Mouse (Mus musculus): ENCODE measurements around the gene Zfp658.
A peak's percentile ranks its signal among the peaks of the same experiment; 100 is the strongest.

The Zfp658 gene

DNA sequence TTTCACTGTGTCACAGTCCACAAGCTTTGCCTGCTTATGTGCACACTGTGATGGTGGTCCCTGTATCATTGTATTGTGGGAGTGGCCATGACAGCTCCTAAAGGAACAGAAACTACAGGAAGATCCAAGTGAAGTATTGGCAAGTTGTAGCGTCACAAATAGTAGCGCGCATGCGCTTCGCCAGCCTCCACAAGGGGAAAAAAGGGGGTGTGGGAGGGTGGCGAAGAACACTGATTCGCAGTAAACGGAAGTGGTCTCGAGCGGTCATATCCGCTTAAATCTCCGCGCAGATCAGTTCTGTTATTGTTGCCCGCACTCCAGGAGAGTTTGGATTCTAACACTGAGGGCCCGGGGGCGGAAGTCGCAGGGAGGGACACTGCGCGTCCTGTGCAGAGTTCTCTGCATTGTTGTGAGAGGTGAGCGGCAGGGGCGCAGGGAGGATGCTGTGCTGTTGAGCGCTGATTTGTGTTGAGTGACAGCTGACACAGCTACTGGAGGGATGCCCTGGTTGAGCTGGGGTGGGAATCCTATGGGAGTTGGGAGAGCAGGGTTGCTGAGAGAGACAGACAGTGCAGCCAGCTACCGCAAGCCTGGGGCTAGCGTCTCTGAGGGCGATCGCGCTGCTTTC lies at the start of gene Zfp658:
Zfp658 (plus strand) TSS at position 251 of the 628 bp plus-strand sequence.
- peak; percentile 83 to 85 for DNase-seq (ENCODE audit: low spot score in 2 of 2)

DNA sequence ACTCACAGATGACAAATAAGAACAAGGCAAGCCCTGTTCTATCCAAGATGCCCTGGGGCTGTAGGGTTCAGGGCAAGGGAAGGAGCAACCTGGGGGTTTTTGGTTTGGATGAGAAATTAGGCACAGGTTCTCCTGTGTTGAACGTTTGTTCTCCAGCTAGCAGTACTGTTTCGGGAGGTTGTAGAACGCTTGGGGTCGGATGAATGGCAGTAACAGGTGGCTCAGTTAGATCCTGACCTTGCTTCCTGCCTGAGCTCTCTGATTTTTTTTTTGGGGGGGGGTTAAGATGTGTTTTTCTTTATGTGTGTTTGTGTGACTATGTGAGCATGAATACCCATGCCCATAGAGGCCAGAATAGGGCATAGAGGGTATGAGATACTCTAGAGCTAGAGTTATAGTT lies 49.5 kb upstream of the Zfp658 start:
- no peak for DNase-seq (ENCODE audit: low spot score in 2 of 2)

DNA sequence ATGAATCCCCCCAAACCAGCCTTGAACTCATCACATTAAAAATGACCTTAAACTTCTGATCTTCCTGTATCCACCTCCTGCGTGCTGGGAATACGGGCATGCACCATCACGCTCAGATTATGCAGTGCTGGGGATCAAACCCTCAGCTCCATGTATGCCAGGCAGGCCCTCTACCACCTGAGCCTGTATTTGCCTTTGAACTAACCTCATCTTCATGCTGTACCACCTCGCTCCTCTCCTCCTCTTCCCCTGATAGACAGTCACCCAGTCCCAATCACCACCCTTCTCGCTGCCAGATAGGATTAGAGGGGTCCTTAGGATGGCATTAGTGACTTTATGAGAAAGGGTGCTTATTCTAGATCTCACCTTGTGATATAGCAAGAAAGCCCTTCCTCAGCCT lies 47.0 kb upstream of the Zfp658 start:
- DNase-seq (ENCODE audit: low spot score in 2 of 2), result no peak

DNA sequence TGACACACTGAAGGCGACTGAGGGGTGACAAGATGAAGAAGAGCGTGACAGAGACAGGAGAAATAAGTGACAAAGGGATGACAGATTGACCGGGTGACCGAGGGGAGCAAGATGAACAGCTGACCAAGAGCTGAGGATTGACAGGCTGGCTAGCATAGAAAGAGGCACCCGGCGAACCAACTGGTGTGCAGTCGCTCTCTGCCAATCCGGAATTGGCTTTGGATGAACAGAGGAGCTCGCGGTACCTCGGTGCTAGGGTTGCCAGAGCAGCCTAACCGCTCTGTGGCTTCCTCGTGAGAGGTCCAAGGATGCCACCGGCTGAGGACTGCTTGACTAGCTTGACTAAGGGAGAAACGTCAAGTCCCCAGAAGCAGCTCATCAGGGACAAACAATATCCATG lies 43.7 kb upstream of the Zfp658 start:
- no peak for DNase-seq (ENCODE audit: low spot score in 2 of 2)

DNA sequence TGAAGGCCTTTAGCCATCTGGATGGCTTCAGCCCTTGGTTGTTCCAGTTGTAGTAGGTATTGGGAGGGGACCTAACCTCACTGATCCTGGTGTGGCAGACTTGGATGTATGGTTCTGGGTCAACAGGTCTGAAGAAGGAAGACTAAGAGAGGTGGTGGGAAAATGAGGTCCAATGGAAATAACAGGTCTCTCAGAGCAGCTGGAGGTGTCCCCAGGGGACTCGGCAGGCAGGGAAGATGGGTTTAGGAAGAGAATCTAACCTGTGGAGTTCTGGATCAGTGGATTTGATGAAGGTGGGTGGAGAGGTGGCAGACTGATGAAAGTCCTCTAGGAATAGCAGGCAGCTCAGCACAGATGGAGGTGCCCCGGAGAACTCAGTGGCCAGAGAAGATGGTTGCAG lies 39.3 kb upstream of the Zfp658 start:
- DNase-seq (ENCODE audit: low spot score in 2 of 2), result no peak

DNA sequence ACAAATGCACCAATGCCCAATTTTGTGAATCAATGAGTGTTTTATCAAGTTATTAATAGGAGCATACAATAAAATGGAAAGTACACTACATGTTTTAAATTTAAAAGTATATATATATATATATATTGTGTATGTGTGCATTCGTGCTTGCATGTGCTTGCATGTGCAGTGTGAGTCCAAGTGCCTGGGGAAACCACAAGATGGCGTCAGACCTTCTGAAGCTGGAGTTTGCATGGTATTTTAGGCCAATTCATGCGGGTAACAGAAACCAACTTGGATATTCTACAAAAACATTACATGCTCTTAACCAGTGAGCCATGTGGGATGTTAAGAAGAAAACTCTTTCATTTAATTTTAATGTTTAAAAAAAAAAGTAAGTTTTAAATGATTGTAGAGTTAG lies 36.7 kb upstream of the Zfp658 start:
- DNase-seq (ENCODE audit: low spot score in 2 of 2), result no peak

DNA sequence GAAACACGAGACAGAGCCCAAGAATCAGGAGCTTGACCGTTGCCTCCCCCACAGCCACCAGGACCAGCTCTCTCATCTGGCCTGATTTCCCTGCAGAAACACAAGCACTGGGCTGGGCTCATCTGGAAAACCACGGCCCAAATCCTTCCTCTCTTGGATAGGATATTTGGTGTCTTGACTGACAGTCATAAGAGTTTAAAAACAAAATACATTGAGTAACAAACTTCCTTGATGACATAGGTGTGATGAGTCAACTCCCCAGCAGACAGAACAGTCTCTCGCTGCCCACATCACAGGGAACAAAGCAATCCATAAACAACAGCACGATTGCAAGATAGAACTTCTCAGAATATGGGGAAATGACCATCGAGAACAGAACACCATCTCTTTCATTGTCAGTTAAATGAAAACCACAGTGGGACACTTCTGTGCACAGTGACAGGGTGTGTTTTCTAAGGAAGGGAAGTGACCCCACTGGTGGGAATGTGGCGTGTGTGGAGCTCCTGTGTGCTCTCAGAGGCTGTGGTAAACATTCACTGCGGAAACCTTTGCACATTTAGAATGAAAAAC lies 31.8 kb upstream of the Zfp658 start:
- DNase-seq (ENCODE audit: low spot score in 2 of 2), result no peak

DNA sequence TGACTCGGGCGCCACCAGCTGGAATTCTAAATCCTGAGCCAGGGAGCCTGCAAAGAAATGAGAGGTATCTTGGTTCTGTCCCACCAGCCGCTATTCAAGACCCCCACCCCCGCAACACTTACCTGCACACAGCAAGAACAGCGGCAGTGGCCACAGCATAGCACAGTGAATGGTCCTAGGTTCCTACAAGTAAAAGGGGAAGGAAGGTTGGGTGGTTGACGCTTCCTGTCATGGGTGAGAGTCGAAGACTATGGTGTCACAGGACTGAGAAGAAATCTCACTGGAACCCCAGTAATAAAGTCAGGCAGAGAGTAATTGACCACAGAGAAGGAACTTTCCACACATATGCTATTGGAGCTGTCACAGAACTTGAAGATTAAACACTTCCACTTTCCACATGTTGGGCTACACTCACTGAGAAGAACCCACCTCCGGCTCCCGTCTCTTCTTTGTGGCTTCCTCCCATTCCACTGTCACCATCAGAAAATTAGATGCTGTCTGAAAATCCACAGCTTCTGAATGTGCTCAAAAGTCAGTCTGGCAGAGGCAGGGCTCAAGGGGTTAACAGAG lies 29.0 kb upstream of the Zfp658 start:
- DNase-seq (ENCODE audit: low spot score in 2 of 2), result no peak

DNA sequence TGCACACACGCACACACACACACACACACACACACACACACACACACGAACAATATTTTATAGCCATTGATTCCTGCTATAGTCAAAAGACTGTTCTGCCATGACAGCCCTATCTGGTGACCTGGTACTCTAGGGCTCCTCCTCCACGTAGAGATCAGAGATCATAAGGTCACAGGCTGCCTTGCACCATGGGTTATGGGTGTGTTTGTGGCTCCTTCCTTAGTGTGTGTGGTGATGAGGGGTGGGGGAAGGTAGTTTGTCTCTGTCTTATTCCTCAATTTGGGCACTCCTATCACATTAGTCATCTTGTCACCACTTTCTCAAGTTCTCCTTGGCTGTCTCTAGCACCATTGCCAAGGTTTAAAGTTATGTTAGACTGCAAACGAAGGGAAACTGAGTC lies 23.5 kb upstream of the Zfp658 start:
- no peak for DNase-seq (ENCODE audit: low spot score in 2 of 2)

DNA sequence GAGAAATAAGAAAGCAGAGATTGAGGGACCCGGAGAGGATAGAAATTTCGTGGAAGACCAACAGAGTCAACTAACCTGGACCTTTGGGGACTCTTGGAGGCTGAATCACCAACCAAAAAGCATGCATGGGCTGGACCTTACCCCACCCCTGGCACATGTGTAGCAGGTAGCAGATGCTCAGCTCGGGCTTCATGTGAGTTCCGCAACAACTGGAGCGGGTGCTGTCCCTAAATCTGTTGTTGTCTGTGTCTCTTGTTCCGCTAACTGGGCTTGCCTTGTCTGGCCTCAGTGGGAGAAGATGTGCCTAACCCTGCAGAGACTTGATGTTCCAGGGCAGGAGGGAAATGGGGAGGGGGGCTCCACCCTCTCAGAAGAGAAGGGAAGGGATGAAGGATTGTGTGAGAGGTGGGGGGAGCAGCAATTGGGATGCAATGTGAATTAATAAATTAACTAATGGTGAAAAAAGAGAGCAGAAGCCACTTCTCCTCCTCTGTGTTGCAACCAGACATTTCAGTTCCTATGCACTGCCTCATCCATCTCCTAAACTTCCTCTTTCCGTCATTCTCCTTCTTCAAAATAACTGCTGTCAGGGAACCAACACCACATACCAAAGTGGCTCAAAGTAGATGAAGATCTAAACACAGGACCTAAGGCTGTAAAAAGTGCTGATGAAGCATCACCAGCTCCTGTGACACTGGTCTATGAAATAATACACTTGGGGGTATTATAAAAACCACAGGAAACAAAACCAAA lies 17.7 kb upstream of the Zfp658 start, which contains the start of gene Cd33:
Cd33 (minus strand) TSS at position 204 of the 753 bp plus-strand sequence.
- no peak for DNase-seq (ENCODE audit: low spot score in 2 of 2)

DNA sequence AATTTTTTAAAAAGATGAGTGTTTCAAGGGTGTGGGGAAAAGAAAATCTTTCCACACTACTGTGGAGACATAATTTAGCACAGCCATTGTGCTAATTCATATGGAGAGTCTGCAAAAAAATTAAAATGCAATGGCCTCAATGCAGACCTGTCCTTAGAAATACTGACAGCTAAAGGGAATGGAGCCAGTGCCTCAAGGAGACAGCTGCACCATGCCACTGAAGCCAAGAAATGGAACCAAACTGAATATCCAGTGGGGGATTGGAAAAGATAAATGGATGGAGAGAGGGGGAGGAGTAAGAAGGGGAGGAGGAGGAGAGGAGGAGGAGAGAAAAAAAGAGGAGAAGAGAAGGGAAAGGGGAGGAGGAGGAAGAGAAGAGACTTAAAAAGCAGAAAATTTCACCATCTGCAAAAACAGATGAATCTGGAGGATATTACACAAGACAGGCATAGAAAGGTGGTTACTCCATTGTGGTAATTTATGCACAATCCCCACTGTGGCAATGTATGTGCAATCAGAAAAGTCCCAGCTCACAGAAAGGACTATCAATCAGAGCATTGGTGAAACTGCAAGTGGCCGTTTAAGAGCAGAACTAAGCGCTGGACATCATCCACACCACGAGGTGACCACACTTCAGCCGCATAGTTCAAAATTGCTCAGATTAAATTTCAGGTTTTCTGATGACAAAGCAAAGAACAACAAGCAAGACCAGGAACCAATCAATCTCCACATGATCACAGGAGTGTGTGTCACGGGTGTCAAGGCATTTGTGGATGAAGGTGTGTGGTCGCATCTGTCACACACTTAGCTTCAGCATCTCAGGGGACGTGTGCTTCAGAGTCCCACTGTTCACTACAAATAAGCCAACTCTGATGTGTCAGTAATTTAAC lies 16.2 kb upstream of the Zfp658 start:
- DNase-seq (ENCODE audit: low spot score in 2 of 2), result no peak

DNA sequence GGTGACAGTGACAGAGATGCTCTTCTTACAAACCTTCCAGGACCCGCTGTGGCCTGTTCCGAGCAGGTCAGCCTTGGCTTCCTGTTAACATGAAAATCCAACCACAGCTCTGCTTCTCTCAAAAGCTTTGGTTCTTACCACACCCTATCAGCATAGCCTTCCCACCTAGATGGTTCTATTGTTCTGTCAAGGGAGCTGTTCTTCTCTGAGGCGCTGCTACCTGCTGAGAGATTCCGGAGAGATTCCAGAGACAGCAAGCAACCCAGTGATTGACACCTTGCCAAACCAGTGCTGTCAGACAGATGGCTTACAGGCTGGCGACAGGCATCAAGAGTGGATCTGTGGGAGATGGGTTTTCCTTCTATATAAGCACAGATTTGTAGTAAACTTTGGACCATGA lies 14.4 kb upstream of the Zfp658 start:
- no peak for DNase-seq (ENCODE audit: low spot score in 2 of 2)

DNA sequence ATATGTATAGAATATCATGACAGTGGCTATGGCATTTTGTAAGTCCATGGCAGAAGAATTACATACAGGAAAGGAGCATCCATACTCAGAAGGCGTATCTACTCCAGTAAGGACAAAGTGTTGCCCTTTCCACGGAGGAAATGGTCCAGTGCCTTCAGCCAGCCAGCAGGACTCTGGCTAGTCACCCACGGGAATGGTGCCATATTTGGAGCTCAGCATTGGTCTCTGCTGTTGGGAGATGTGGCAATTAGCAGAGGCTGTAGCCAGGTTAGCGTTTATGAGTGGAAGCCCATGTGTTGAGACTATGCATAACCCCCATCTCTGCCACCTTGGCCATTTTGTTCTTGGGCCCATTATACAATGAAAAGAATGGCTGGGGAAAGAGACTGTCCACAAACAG lies 13.8 kb upstream of the Zfp658 start:
- no peak for DNase-seq (ENCODE audit: low spot score in 2 of 2)

DNA sequence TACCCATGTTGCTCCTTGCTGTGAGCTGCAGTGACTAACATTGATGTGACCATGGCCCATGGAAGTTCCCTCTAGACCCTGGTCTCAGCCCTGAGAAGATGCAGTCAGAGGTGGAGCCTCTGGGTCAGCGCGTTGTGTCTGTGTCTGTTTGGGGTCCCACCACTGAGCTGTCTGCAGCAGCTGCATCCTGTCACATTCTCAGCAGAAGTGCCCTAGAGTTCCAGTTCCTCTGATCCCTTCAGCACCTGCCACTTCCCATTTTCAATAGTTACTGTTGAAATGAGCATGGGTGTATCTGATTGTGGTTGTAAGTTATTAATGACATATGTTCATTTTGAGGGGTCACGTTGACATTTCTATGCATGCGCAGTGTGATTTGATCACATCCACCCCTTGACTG lies 8.9 kb upstream of the Zfp658 start:
- DNase-seq (ENCODE audit: low spot score in 2 of 2), result no peak

DNA sequence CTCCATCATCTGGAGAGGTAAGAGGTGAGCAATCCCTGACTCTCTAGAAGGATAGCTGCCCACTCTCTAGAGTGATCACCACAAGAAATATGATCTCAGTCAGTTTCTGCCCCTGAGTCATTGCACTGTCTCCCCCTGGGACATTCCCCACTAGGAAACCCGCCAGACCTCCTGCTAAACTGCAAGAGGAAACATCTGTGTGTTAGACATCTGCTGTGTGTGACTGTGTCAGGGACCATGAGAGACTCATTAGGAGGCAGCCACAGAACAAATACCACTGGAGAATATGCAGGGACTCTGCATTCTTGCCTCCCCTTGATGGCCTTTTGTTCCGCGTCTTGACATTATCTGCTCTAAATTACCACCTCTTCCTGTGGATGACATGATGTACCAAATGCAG lies 7.5 kb upstream of the Zfp658 start:
- no peak for DNase-seq (ENCODE audit: low spot score in 2 of 2)

DNA sequence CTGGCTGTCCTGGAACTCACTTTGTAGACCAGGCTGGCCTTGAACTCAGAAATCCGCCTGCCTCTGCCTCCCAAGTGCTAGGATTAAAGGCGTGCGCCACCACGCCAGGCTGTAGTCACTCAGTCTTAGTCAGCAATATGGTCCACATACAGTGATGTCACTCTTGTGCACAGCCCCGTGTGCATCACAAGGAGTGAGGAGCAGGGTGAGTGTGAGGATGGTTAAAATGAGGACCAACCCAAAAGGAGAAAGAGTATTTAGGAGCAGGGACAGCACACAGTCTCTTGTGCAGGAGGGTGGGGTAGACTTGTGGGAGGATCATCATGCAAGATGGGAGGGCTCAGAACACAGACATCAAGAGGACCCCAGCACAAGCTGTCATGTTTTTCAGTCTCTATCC lies 6.7 kb upstream of the Zfp658 start:
- no peak for DNase-seq (ENCODE audit: low spot score in 2 of 2)

DNA sequence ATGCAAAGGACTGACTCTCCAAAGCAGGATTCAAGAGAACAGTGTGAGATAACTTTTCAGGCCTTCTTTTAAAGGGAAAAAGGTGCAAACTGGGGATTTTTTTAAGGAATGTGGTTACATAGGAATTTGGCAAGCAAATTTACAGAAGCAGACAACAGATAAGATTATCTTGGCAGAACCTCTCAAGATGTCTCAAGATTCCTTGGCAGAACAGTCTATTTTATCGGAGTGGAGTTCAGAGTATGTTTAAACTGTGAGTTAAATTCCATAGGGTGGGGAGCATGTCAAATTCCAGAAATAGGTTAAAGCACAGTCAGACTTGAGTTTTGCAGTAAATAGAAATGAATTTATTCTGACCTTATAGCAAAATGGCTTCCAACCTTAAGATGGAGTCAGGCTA lies 5.2 kb upstream of the Zfp658 start:
- DNase-seq (ENCODE audit: low spot score in 2 of 2), result no peak

DNA sequence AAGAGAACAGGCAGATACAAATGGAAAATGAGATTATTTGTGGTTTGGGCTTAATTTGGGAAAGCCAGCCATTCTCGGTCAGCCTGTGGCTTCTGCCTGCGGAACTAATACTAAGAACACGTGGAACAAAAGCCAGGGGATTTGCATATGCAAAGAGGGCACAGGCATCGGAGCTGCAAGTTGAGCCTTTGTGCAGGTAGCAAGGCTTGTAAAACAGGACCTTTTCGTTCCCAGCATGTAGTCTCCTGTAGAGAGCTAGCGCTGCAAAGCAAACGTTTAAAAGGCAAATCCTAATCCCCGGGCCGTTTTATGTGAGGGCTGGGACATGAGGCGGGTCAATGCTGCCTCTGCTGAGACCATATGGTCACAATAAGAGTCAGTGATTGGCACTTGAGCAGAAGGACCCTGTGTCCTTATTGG lies 605 bp downstream of the Zfp658 start:
- no peak for DNase-seq (ENCODE audit: low spot score in 2 of 2)

DNA sequence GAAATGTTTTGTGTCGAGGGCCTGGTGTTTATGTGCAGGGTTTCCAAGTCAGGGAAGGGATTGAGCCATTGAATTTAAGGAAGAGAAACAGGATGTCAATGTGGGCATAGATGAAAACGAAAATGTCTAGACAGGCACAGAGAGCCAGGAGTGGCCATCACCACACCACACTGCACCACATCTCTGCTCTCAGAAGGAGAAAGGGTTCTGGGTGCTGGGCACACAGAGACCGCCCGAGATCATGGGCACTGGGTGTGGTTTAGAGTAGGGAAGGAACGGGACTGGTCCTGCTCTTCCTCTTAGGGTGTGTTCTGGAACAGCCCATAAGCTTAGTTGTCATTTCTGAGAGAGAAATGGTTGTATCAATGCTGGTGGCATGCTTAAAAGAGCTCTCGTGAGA lies 1.2 kb downstream of the Zfp658 start:
- DNase-seq (ENCODE audit: low spot score in 2 of 2), result no peak

DNA sequence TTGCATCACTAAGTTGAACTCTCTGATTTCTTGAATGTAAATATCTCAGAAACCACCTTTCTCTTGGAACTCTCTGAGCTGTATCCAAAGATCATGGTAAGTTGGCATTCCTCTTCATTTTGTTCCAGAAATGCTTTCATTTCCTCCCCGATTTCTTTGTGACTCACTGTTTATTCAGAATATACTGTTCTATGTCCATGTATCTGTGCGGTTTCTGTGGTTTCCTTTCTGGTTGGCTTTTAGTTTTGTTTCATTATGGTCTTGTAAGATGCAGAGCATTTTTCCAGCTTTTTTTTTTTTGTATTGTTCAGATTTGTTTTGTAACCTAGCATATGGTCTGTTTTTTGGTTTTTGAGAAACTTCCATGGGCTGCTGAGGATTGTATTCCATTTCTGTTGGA lies 9.2 kb downstream of the Zfp658 start:
- no peak for DNase-seq (ENCODE audit: low spot score in 2 of 2)

DNA sequence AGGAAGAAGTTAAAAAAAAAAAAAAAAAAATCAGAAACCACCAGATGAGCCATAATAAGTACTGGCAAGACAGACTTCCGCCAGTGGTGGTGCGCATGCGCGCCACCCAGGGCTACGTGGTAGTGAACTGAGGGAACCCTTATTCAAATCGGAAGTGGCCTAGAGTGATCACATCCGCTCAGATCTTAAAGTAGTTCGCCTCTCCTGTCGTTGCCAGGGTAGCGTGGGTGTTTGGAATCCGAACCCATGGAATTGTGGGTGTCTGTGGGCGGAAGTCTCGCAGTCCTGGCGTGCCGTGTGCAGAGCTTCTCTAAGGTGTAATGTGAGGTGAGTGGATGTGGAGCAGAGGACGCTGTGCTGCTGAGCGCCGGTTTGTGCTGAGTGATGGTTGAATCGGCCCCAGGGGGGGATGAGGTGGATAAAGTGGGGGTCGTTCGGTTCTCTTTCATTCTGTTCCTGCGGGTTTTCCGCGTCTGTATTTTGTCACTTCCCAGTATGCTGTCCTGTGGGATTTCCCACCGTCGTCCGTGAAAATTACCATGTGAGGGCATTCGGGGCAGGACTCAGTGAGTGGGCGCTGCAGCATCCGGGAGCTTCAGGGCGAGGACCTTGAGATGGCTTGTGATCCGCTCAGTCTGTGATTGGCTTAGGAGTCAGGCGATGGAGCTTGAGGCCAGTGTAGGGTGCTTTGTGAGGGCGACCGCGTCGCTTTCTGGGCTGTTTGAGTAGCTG lies 17.6 kb downstream of the Zfp658 start, which contains the start of gene Zfp719:
Zfp719 (plus strand) TSS at position 171 of the 732 bp plus-strand sequence.
- peak; percentile 89 to 94 for DNase-seq (ENCODE audit: low spot score in 2 of 2)
